Mouse (Mus musculus): ENCODE measurements around the gene Cox8a.

GRCm38 (mm10) chr19:7214484-7214883 lies 2.9 kb downstream of the Cox8a start:
- TF ChIP-seq CTCF (IDR thresholded peaks at IDR 0.05; ENCODE audit: extremely low read depth, insufficient read depth, insufficient read length, insufficient replicate concordance) = no peak
- no peak for TF ChIP-seq POLR2A (IDR thresholded peaks at IDR 0.05; ENCODE audit: low read depth, low read length)

Data from spleen, adult 2 months (tissue).